Mouse (Mus musculus): ENCODE measurements around the gene Gm49416. TPM values are rescaled to one million over a fixed set of nuclear protein-coding genes. Genes with fewer than 3 reads are reported as not detected.
A peak's percentile ranks its signal among the peaks of the same experiment; 100 is the strongest.

Gene Gm49416
- polyA plus RNA-seq, 1 experiment from 2014 or later, result not detected

DNA sequence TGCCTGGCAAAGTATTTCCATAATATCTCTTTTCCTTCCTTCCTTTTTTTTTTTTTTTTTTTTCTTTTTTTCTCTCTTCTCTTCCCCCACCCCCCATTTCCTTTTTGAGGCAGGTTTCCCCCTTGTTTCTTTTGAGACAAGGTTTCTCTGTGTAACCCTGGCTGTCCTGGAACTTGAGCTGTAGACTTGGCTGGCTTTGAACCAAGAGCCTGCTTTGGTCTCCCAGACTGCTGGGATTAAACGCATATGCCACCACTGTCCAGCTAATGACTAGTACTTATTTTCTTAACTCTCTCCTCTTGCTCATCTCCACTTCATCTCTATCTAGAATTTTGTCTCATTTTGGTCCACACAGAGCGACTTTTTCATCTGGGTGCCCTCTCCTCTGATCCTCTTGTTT is 54.3 kb downstream of the Gm49416 start:
- Histone ChIP-seq H3K27ac (peak overlapping the region; percentile 94; the same call in 1 of the 2 replicates), H3K4me1 (replicated peaks) (peaks cover 38% of the 10 kb centered on the region), H3K9me3 (replicated peaks) (no peaks in the 10 kb centered on the region), H3K4me2 (peak overlapping the region; percentile 67), H3K4me3 (peak overlapping the region; percentile 91), H3K27me3 (no peaks in the 10 kb centered on the region), H3K9ac (peak overlapping the region; percentile 91), H3K36me3 (peaks cover 42% of the 10 kb centered on the region)
- WGBS, result 54% methylated on average over 2 of the region's 2 CpGs
- ATAC-seq (replicated peaks; ENCODE audit: insufficient number of reproducible peaks, insufficient read depth, low FRiP score, low read depth), result no peak

DNA sequence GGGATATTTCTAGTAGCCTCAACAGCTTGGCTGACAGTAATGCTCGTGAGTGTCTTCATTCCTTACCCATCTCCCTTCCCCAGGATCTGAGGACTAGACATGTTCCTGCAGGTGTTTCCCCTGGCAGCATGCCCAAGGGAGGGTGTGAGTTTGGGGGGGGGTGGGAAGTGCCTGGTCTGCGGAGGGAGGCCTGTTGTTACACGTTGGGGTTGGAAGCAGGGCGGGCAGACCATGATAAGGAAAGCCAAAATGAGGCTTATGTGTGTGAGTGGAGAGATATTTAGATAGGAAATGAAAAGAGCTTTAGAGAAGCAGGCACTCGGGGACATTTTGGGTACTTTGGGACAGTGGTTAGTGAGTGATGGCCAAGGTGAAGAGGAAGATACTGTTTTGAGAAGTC is 55.3 kb downstream of the Gm49416 start:
- Histone ChIP-seq H3K36me3 (peaks cover 45% of the 10 kb centered on the region), H3K9ac (peak overlapping the region; percentile 7; the same call in 1 of the 2 replicates), H3K9me3 (replicated peaks) (no peaks in the 10 kb centered on the region), H3K27me3 (no peaks in the 10 kb centered on the region), H3K4me1 (replicated peaks) (peaks cover 38% of the 10 kb centered on the region), H3K27ac (peak overlapping the region; percentile 39), H3K4me3 (peak overlapping the region; percentile 91; the same call in 1 of the 2 replicates), H3K4me2 (peak overlapping the region; percentile 67)
- 24% methylated on average over 5 of the region's 5 CpGs for WGBS
- no peak for ATAC-seq (replicated peaks; ENCODE audit: insufficient number of reproducible peaks, insufficient read depth, low FRiP score, low read depth)

DNA sequence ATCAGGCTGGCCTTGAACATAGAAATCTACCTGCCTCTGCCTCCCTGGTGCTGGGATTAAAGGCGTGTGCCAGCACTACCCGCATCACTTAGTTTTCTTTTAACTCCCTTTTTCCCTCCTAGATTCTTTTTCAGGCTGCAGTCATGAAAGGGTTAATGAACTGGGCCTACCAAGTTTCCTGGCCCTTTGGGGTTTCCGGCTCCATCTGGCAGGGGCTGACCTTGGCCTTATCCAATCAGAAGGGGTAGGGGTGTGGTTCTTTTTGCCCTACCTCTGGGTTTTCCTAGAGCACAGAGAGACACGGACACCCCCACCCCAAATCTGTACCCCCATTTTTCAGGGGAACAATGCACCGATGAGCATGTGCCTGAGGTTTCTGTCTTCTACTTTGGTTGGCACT is 56.0 kb downstream of the Gm49416 start:
- Histone ChIP-seq H3K27ac (peak overlapping the region; percentile 39), H3K36me3 (peaks cover 50% of the 10 kb centered on the region), H3K27me3 (no peaks in the 10 kb centered on the region), H3K4me1 (replicated peaks) (peaks cover 38% of the 10 kb centered on the region), H3K4me3 (peak overlapping the region; percentile 31), H3K9me3 (replicated peaks) (no peaks in the 10 kb centered on the region), H3K9ac (peak overlapping the region; percentile 25; the same call in 1 of the 2 replicates), H3K4me2 (peak overlapping the region; percentile 67)
- ATAC-seq (replicated peaks; ENCODE audit: insufficient number of reproducible peaks, insufficient read depth, low FRiP score, low read depth), result no peak
- 26% methylated on average over 5 of the region's 5 CpGs for WGBS

Small RNA genes within 50 kb of the gene (microRNA-seq; reads per million reads assigned to microRNA genes)
- not detected for gene Mir5136

Other genes with a start within 250 kb of the Gm49416 start
- gene Chrm1, start 225.1 kb upstream of the Gm49416 start, polyA plus RNA-seq (2015; fragmentation: Nextera tagmentation; extraction: Ambion mirVana), result 0.05 and 0.24 TPM in 2 replicates
- gene Slc3a2, start 165.6 kb upstream of the Gm49416 start, polyA plus RNA-seq (2015; fragmentation: Nextera tagmentation; extraction: Ambion mirVana), result 59.4 and 71.5 TPM in 2 replicates
- gene Wdr74, start 153.1 kb upstream of the Gm49416 start, polyA plus RNA-seq (2015; fragmentation: Nextera tagmentation; extraction: Ambion mirVana), result 42.8 and 59.3 TPM in 2 replicates
- 0.69 and 1.9 TPM in 2 replicates for gene 1700092M07Rik, start 148.2 kb upstream of the Gm49416 start, polyA plus RNA-seq (2015; fragmentation: Nextera tagmentation; extraction: Ambion mirVana)
- 81.0 and 92.0 TPM in 2 replicates for gene Stx5a, start 147.5 kb upstream of the Gm49416 start, polyA plus RNA-seq (2015; fragmentation: Nextera tagmentation; extraction: Ambion mirVana)
- gene Nxf1, start 131.9 kb upstream of the Gm49416 start, polyA plus RNA-seq (2015; fragmentation: Nextera tagmentation; extraction: Ambion mirVana), result 100 and 132 TPM in 2 replicates
- 154 and 157 TPM in 2 replicates for gene Tmem223, start 117.9 kb upstream of the Gm49416 start, polyA plus RNA-seq (2015; fragmentation: Nextera tagmentation; extraction: Ambion mirVana)
- gene Tmem179b, start 114.5 kb upstream of the Gm49416 start, polyA plus RNA-seq (2015; fragmentation: Nextera tagmentation; extraction: Ambion mirVana), result 47.6 and 60.3 TPM in 2 replicates
- 15.4 and 18.8 TPM in 2 replicates for gene Taf6l, start 102.5 kb upstream of the Gm49416 start, polyA plus RNA-seq (2015; fragmentation: Nextera tagmentation; extraction: Ambion mirVana)
- gene Polr2g, start 90.3 kb upstream of the Gm49416 start, polyA plus RNA-seq (2015; fragmentation: Nextera tagmentation; extraction: Ambion mirVana), result 118 and 126 TPM in 2 replicates
- 3.5 and 3.8 TPM in 2 replicates for gene Zbtb3, start 86.4 kb upstream of the Gm49416 start, polyA plus RNA-seq (2015; fragmentation: Nextera tagmentation; extraction: Ambion mirVana)
- 30.9 and 36.2 TPM in 2 replicates for gene Ttc9c, start 69.6 kb upstream of the Gm49416 start, polyA plus RNA-seq (2015; fragmentation: Nextera tagmentation; extraction: Ambion mirVana)
- gene Hnrnpul2, start 68.9 kb upstream of the Gm49416 start, polyA plus RNA-seq (2015; fragmentation: Nextera tagmentation; extraction: Ambion mirVana), result 2.6 and 3.1 TPM in 2 replicates
- 0.36 TPM in 1 of 2 replicates, not detected in the other for gene AC129217.1, start 59.2 kb upstream of the Gm49416 start, polyA plus RNA-seq (2015; fragmentation: Nextera tagmentation; extraction: Ambion mirVana)
- 36.4 and 47.0 TPM in 2 replicates for gene Bscl2, start 51.5 kb upstream of the Gm49416 start, polyA plus RNA-seq (2015; fragmentation: Nextera tagmentation; extraction: Ambion mirVana)
- gene Gng3, start 49.7 kb upstream of the Gm49416 start, polyA plus RNA-seq (2015; fragmentation: Nextera tagmentation; extraction: Ambion mirVana), result 1.3 and 5.0 TPM in 2 replicates
- 1.8 and 2.4 TPM in 2 replicates for gene Lrrn4cl, start 38.2 kb upstream of the Gm49416 start, polyA plus RNA-seq (2015; fragmentation: Nextera tagmentation; extraction: Ambion mirVana)
- gene Ubxn1, start 17.4 kb upstream of the Gm49416 start, polyA plus RNA-seq (2015; fragmentation: Nextera tagmentation; extraction: Ambion mirVana), result 120 and 127 TPM in 2 replicates
- gene Uqcc3, start 8.0 kb upstream of the Gm49416 start, polyA plus RNA-seq (2015; fragmentation: Nextera tagmentation; extraction: Ambion mirVana), result 54.8 and 63.4 TPM in 2 replicates
- gene Lbhd1, start 5.2 kb upstream of the Gm49416 start, polyA plus RNA-seq (2015; fragmentation: Nextera tagmentation; extraction: Ambion mirVana), result 35.8 and 44.8 TPM in 2 replicates
- not detected in 2 replicates for gene Gm49403, start 5.0 kb upstream of the Gm49416 start, polyA plus RNA-seq (2015; fragmentation: Nextera tagmentation; extraction: Ambion mirVana)
- gene 1810009A15Rik, start 73 bp upstream of the Gm49416 start, polyA plus RNA-seq (2015; fragmentation: Nextera tagmentation; extraction: Ambion mirVana), result 44.7 and 51.9 TPM in 2 replicates
- gene Ints5, start 4.1 kb downstream of the Gm49416 start, polyA plus RNA-seq (2015; fragmentation: Nextera tagmentation; extraction: Ambion mirVana), result 21.2 and 29.4 TPM in 2 replicates
- gene Ganab, start 9.1 kb downstream of the Gm49416 start, polyA plus RNA-seq (2015; fragmentation: Nextera tagmentation; extraction: Ambion mirVana), result 50.0 and 67.9 TPM in 2 replicates
- gene B3gat3, start 31.4 kb downstream of the Gm49416 start, polyA plus RNA-seq (2015; fragmentation: Nextera tagmentation; extraction: Ambion mirVana), result 33.3 and 38.1 TPM in 2 replicates
- gene Rom1, start 40.4 kb downstream of the Gm49416 start, polyA plus RNA-seq (2015; fragmentation: Nextera tagmentation; extraction: Ambion mirVana), result 1.9 and 2.3 TPM in 2 replicates
- 12.7 and 21.9 TPM in 2 replicates for gene Eml3, start 40.6 kb downstream of the Gm49416 start, polyA plus RNA-seq (2015; fragmentation: Nextera tagmentation; extraction: Ambion mirVana)
- gene Mta2, start 52.9 kb downstream of the Gm49416 start, polyA plus RNA-seq (2015; fragmentation: Nextera tagmentation; extraction: Ambion mirVana), result 74.2 and 99.5 TPM in 2 replicates
- 13.7 and 19.4 TPM in 2 replicates for gene Tut1, start 64.9 kb downstream of the Gm49416 start, polyA plus RNA-seq (2015; fragmentation: Nextera tagmentation; extraction: Ambion mirVana)
- gene Eef1g, start 78.1 kb downstream of the Gm49416 start, polyA plus RNA-seq (2015; fragmentation: Nextera tagmentation; extraction: Ambion mirVana), result 216 and 256 TPM in 2 replicates
- 31.4 and 38.4 TPM in 2 replicates for gene Ahnak, start 100.4 kb downstream of the Gm49416 start, polyA plus RNA-seq (2015; fragmentation: Nextera tagmentation; extraction: Ambion mirVana)
- 0.30 and 0.44 TPM in 2 replicates for gene Scgb1a1, start 199.0 kb downstream of the Gm49416 start, polyA plus RNA-seq (2015; fragmentation: Nextera tagmentation; extraction: Ambion mirVana)
- 15.4 and 16.1 TPM in 2 replicates for gene Asrgl1, start 246.7 kb downstream of the Gm49416 start, polyA plus RNA-seq (2015; fragmentation: Nextera tagmentation; extraction: Ambion mirVana)

All from heart, embryonic 15.5 days (tissue).